Mouse (Mus musculus): ENCODE measurements around the gene Aasdh.
A peak's percentile ranks its signal among the peaks of the same experiment; 100 is the strongest.
"Not testable (repeated sequence)": the region's sequence is repeated elsewhere in the genome, so short reads cannot be mapped to it uniquely, and the experiment has no call there.

Gene Aasdh

DNA sequence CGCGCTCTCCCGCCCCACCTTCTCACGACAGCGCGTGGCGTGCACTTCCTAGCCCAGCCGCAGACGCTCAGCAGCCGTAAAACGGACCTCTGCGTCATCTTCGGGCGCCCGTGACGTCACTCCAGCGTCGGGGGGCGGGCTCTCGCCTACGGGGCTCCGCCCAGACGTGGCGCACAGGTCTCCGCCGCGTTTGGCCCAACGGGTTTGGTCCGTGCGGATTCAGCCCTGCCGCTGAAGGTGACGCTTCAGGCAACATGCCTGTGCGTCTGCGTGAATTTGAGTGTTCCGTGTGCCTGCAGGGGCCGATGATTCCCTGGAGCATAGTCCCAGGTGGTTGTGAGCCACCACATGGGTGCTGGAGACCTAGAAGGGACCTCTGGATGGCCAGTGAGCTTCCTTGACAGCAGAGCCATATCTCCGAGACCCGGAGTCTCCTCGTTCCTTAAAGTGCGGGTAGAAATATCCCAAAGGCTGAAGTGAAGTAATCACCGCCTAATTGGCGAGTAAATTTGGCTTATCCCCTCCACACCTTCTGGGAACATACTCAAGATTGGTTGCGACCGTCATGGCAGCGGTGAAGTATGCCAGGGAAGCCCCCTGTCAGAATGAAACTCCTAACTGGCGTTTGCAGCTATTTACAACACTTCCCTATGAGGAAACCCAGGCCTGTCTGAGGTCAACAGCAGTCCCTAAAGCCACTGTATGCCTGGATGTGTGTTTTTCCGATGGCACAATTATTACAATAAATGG lies at the start of gene Aasdh:
Gene Aasdh, minus strand, starts transcription at position 110 of the 750 bp plus-strand sequence.
- peak; percentile 89 for DNase-seq (ENCODE audit: low spot score)

- no peak for DNase-seq (ENCODE audit: low spot score)
Observed at GRCm38 (mm10) chr5:76954271-76954900, 49.1 kb upstream of the Aasdh start.

DNA sequence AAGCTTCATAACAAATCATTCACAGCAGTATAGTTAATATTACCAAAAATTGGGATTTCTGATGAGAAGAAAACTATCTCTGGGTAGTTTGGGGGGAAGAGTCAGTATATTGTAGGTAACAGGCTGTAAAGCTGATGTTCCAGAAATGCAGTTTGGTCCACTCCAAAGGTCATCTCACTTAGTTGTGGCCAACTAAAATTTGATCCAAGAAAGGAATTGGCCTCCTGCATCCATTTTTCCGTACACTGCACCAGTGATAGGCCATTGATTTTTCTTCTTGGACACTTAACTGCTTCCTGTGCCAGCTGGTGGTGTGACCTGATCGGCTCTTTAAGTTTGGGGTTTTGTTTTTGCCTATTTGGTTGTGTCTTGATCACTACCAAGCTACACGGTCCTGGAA lies 48.5 kb upstream of the Aasdh start:
- no peak for DNase-seq (ENCODE audit: low spot score)

GRCm38 (mm10) chr5:76952112-76953040 lies 47.1 kb upstream of the Aasdh start:
- DNase-seq (ENCODE audit: low spot score) = no peak

DNA sequence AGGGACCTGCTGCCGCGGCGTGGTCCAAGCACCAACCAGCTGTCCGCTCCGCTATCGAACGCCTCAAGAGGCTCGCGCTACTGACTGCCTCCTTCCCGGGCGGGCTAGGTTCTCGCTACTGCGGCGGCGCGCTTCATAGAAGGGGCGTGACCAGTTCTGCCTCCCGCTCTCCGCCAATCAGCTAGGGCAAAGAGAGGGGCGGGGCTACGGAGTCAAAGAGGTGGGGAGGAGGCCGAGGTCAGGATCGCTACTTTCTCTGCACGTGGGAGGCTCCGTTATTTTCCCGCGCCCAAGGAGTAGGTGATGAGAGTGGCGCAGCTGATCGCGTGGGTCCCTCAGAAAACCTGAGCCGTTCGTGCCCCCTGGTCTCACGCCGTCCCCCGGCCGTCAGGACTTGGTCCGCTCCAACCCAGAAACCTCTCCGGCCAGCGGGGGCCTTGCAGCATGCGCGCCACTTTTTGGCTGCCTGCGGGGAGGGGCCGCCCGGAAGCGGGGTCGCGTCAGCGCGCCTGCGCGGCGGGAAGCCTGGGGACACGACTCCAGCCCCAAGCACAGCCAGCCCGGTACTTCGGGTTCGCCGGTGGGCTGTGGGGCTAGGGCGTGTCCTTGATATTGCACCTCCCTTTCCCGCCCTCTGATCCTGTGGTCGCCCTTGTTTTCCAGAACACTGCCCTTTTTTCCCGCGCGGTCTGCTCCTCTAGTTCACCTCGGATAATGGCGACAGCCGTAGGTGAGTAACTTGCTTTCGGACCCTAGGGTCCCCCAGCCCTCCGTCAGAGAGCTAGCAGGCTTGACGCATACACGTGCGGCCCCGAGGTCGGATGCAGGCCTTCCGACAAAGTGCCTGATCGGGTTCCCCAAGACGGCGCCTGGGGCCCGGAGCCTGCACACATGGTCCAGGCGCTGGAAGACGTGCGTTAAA lies 46.1 kb upstream of the Aasdh start, which contains the start of the genes Paics and Ppat:
Gene Paics, plus strand, starts transcription at position 202 of the 922 bp plus-strand sequence.
Gene Ppat, minus strand, starts transcription at position 473 of the 922 bp plus-strand sequence.
- DNase-seq (ENCODE audit: low spot score) = peak; percentile 96

DNA sequence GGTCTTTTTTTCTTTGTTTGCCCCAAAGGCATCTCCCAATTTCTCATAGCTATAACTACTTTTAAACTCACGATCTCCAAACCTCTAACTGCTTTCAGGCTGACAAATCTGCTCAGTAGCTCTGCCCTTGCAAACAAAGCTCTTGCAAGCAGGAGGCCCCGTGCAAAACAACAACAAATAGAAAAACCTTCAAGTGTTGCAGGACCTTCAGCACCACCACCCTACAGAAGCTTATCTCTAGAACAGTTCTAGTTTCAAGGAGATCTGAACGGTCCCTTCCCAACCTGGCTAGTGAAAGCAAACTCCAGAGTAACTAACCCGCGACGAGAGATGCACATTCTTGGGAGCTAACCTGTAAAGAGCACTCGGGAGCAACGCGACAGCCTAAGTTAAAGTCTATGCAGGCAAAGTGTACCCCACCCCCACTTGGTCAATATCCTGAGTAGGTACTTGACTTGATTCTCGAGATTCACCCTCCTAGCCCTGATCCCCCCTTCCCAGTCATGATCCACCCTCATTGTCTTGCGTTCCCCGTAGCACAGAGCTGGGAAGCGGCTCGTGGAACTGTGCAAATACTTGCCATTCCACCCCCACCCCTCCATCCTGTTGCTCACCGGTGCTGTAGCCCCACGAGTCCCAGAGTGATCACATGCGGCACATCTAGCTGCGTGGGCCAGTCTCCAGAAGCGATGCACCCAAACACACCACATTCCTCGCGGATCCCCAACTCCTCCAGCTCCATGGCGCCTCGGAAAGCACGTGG lies 45.2 kb upstream of the Aasdh start:
- no peak for DNase-seq (ENCODE audit: low spot score)

- DNase-seq (ENCODE audit: low spot score) = no peak
Observed at GRCm38 (mm10) chr5:76947758-76948157, 42.4 kb upstream of the Aasdh start.

DNA sequence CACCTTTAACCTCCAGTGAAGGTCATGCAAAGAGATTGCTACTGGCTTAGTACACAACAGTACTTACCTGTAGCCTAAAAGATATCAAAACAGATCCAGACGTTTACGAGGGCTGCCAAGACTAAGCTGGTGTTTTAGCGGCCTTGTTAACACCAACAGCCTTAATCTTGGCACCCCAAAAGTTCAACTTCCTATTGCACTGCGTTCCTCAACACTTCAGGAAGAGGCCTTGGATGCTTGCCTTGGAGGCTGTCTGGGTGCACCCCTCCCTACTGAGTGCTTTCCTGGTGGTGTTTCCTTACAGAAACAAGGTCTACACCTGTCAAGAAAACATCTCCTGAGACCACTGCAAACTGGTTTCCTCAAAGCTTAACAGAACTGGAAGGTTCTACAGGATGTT lies 41.8 kb upstream of the Aasdh start:
- DNase-seq (ENCODE audit: low spot score) = no peak

- no peak for DNase-seq (ENCODE audit: low spot score)
Observed at GRCm38 (mm10) chr5:76945678-76946033, 40.3 kb upstream of the Aasdh start.

- no peak for DNase-seq (ENCODE audit: low spot score)
Observed at GRCm38 (mm10) chr5:76944965-76945677, 39.8 kb upstream of the Aasdh start.

DNA sequence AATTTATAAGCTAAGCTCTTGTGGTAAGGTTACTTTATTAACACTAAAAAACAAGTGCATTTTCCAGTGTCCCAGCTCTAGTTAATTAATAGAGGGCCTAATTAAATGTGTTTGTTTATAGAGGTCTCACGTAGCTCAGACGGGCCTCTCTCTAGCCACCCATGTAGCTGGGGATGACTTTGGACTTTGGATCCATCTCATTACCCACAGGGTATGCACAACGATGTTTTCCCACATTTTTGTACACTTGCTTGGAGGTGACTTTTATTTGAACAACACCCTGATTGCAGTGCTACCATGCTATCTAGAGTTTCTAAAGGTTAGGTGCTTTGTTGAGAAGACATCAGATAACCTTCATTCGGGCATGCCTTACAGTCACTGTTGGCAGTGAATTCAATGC lies 37.2 kb upstream of the Aasdh start:
- DNase-seq (ENCODE audit: low spot score) = no peak

- DNase-seq (ENCODE audit: low spot score) = no peak
Observed at GRCm38 (mm10) chr5:76941975-76942374, 36.7 kb upstream of the Aasdh start.

GRCm38 (mm10) chr5:76939717-76940116 lies 34.4 kb upstream of the Aasdh start:
- no peak for DNase-seq (ENCODE audit: low spot score)

- DNase-seq (ENCODE audit: low spot score) = no peak
Observed at GRCm38 (mm10) chr5:76929180-76929877, 24.0 kb upstream of the Aasdh start.

- no peak for DNase-seq (ENCODE audit: low spot score)
Observed at GRCm38 (mm10) chr5:76928124-76928832, 23.0 kb upstream of the Aasdh start.

DNA sequence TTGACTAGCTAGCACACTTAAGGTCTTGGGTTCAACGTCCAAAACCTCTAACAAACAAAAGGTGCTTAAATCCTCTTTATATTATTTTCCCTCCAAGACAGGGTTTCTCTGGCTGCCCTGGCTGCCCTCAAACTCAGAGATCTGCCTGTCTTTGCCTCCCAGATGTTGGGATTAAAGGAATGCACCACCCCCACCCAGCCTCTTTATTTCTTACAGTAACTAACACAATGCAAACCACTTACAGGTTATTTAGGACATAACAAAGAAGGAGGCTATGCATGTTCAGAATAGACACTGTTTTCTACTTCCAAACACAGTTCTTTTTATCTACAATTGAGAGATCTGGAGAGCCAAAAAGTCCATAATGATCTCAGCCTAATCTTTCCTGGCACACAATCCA lies 19.0 kb upstream of the Aasdh start:
- DNase-seq (ENCODE audit: low spot score) = no peak

DNA sequence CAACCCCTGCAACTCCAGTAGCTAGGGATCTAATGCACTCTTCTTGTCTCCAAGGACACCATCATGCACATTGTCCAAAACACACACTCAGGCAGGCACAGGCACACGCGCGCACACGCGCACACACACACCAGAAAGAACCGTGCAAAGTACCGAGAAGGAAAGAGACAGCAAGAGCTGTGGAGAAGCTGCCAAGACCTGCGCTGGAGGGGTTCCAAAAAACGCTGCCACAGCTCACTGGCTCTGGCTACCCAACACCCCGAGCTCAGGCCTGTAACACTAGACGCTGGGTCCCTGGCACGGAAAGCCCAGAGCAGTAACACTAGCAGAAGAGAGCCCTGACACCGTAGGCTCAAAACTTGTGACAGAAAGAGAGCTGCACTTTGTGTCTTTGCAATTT lies 18.1 kb upstream of the Aasdh start:
- peak; percentile 21 for DNase-seq (ENCODE audit: low spot score)

- no peak for DNase-seq (ENCODE audit: low spot score)
Observed at GRCm38 (mm10) chr5:76922833-76923232, 17.5 kb upstream of the Aasdh start.

DNA sequence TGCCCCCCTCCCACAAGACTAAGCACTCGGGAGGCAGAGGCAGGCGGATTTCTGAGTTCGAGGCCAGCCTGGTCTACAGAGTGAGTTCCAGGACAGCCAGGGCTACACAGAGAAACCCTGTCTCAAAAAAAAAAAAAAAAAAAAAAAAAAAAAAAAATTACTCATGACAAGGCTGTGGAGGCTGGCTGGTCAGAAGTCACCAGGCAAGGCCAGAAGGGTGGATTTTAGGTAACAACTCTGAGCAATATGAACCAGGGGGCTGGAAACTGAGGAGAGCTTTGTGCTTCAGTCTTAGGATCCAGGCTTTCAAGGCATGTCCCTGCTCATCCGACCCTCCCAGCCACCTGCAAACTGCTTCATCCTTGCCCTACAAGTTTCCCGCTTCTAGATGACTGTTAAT lies 7.2 kb upstream of the Aasdh start:
- not testable (repeated sequence) for DNase-seq (ENCODE audit: low spot score)

All from left cerebral cortex, adult 11 months (tissue).